Comparison of ENCODE assay signal across 29 mouse cellular contexts in the genomic region with DNA sequence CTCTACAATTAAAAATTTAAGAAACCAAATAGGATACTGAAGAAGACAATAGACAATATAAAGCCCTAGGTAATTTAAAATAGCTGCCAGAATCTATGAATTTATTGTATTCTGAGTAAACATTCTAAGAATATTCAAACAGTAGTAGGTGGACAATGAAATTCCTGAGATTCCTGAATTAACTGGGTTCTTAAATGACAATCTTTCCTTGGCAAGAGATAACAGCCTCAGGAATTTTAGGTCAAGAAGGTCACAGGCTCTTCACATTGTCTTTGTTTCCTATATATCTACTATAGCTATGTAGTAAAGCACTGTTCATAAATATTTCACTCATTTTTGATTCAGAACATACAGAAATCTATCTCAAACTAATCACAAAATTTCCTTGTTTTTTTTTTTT.
DNase-seq lines count a peak whose midpoint lies in the region; ATAC-seq lines count a peak whose summit lies in the region.
"Had no signal": no experiment of that assay in that cellular context is flagged by ENCODE, and none has a peak within 500 bp of the region (broad histone marks: within the 10 kb centered on the region; RNA-seq: fewer than 3 reads in every experiment).

No protein-coding gene starts in this region.

- no peaks in the 10 kb centered on the region for H3K27me3 ChIP-seq in embryonic facial prominence, embryonic 11.5 days (ENCODE audit: control insufficient read depth, insufficient read depth, low read length)
- no peaks in the 10 kb centered on the region for H3K27me3 ChIP-seq in embryonic facial prominence, embryonic 10.5 days (replicated peaks; ENCODE audit: low read depth, poor library complexity, severe bottlenecking)
- H3K27me3 ChIP-seq: CH12.LX; embryonic facial prominence, embryonic 12.5 days; embryonic facial prominence, embryonic 15.5 days; forebrain, embryonic 12.5 days; forebrain, embryonic 15.5 days; heart, embryonic 12.5 days; heart, embryonic 15.5 days; hindbrain, embryonic 13.5 days; intestine, embryonic 15.5 days had no signal

- H3K4me3 ChIP-seq in embryonic facial prominence, embryonic 11.5 days (ENCODE audit: low read depth, low read length) = no peak overlapping the region
- H3K4me3 ChIP-seq in embryonic facial prominence, embryonic 10.5 days = no peak overlapping the region
- H3K4me3 ChIP-seq: embryonic facial prominence, embryonic 12.5 days; embryonic facial prominence, embryonic 15.5 days; forebrain, embryonic 12.5 days; forebrain, embryonic 15.5 days; heart, embryonic 12.5 days; heart, embryonic 15.5 days; hindbrain, embryonic 10.5 days; hindbrain, embryonic 13.5 days; intestine, embryonic 15.5 days had no signal

- no peak overlapping the region for H3K9ac ChIP-seq in embryonic facial prominence, embryonic 11.5 days (replicated peaks; ENCODE audit: low read length)
- H3K9ac ChIP-seq: embryonic facial prominence, embryonic 12.5 days; embryonic facial prominence, embryonic 15.5 days; forebrain, embryonic 12.5 days; forebrain, embryonic 15.5 days; heart, embryonic 12.5 days; heart, embryonic 15.5 days; hindbrain, embryonic 13.5 days; intestine, embryonic 15.5 days had no signal

- H3K4me1 ChIP-seq in embryonic facial prominence, embryonic 11.5 days (ENCODE audit: control insufficient read depth, insufficient read depth, low read length) = no peaks in the 10 kb centered on the region
- no peaks in the 10 kb centered on the region for H3K4me1 ChIP-seq in embryonic facial prominence, embryonic 10.5 days
- H3K4me1 ChIP-seq: embryonic facial prominence, embryonic 12.5 days; embryonic facial prominence, embryonic 15.5 days; forebrain, embryonic 12.5 days; forebrain, embryonic 15.5 days; heart, embryonic 12.5 days; heart, embryonic 15.5 days; hindbrain, embryonic 10.5 days; hindbrain, embryonic 13.5 days; intestine, embryonic 15.5 days had no signal

- no peaks in the 10 kb centered on the region for H3K9me3 ChIP-seq in embryonic facial prominence, embryonic 11.5 days (replicated peaks; ENCODE audit: control insufficient read depth, low read length)
- H3K9me3 ChIP-seq in embryonic facial prominence, embryonic 10.5 days = no peaks in the 10 kb centered on the region
- H3K9me3 ChIP-seq: embryonic facial prominence, embryonic 12.5 days; embryonic facial prominence, embryonic 15.5 days; forebrain, embryonic 12.5 days; forebrain, embryonic 15.5 days; heart, embryonic 12.5 days; heart, embryonic 15.5 days; hindbrain, embryonic 10.5 days; hindbrain, embryonic 13.5 days; intestine, embryonic 15.5 days had no signal

- no peaks in the 10 kb centered on the region for H3K36me3 ChIP-seq in embryonic facial prominence, embryonic 11.5 days (replicated peaks; ENCODE audit: control insufficient read depth, insufficient read depth, low read depth, low read length)
- H3K36me3 ChIP-seq in embryonic facial prominence, embryonic 10.5 days (replicated peaks) = no peaks in the 10 kb centered on the region
- H3K36me3 ChIP-seq: embryonic facial prominence, embryonic 12.5 days; embryonic facial prominence, embryonic 15.5 days; forebrain, embryonic 12.5 days; forebrain, embryonic 15.5 days; heart, embryonic 12.5 days; heart, embryonic 15.5 days; hindbrain, embryonic 10.5 days; hindbrain, embryonic 13.5 days; intestine, embryonic 15.5 days had no signal

- H3K27ac ChIP-seq in embryonic facial prominence, embryonic 11.5 days (replicated peaks; ENCODE audit: low read depth, low read length) = no peak overlapping the region
- H3K27ac ChIP-seq in embryonic facial prominence, embryonic 10.5 days (replicated peaks) = no peak overlapping the region
- H3K27ac ChIP-seq: embryonic facial prominence, embryonic 12.5 days; embryonic facial prominence, embryonic 15.5 days; forebrain, embryonic 12.5 days; forebrain, embryonic 15.5 days; heart, embryonic 15.5 days; hindbrain, embryonic 10.5 days; hindbrain, embryonic 13.5 days; intestine, embryonic 15.5 days had no signal

- no peak overlapping the region for H3K4me2 ChIP-seq in embryonic facial prominence, embryonic 11.5 days (ENCODE audit: low read depth, low read length)
- H3K4me2 ChIP-seq: embryonic facial prominence, embryonic 12.5 days; embryonic facial prominence, embryonic 15.5 days; forebrain, embryonic 12.5 days; forebrain, embryonic 15.5 days; heart, embryonic 12.5 days; heart, embryonic 15.5 days; hindbrain, embryonic 13.5 days; intestine, embryonic 15.5 days had no signal

- no peak for ATAC-seq in embryonic facial prominence, embryonic 11.5 days (replicated peaks; ENCODE audit: insufficient number of reproducible peaks, low FRiP score, low TSS enrichment, low read depth)
- ATAC-seq: forebrain, embryonic 15.5 days; hindbrain, embryonic 16.5 days; intestine, embryonic 15.5 days had no signal

- peak; percentile 2 for DNase-seq in embryonic facial prominence, embryonic 11.5 days (ENCODE audit: low spot score)
- DNase-seq in embryonic facial prominence, embryonic 10.5 days (ENCODE audit: low spot score) = no peak
- peak; percentile 61 for DNase-seq in Muller cell, postnatal 12 days (ENCODE audit: inconsistent ontology term)
- DNase-seq in mesoderm, embryonic 11.5 days (ENCODE audit: low read depth, low spot score) = peak; percentile 6
- DNase-seq in kidney, adult 9 months = no peak
- no peak for DNase-seq in adrenal gland, postnatal 14 days
- DNase-seq in cerebellum, postnatal 4 days (ENCODE audit: low spot score in 2 of 2) = no peak
- DNase-seq: adrenal gland, adult 2 months; adrenal gland, postnatal 25 days; B cell, adult 2 months; cerebellum, adult 11-12 months; cerebellum, adult 8-10 months; cerebellum, postnatal 10 days; cerebellum, postnatal 36 days; gastrocnemius, postnatal 25 days; heart, adult 18-20 months; heart, postnatal 10 days; heart, postnatal 36 days had no signal

Comparison
In these comparisons a context has a peak if more than half of its experiments do, and no peak if none do; other contexts are left out.
1. DNase-seq: peak in embryonic facial prominence, embryonic 11.5 days (single experiment), Muller cell, postnatal 12 days (single experiment) and mesoderm, embryonic 11.5 days (single experiment); none in embryonic facial prominence, embryonic 10.5 days (single experiment), kidney, adult 9 months (single experiment), adrenal gland, postnatal 14 days (single experiment) and cerebellum, postnatal 4 days (0 of 2).